Mouse (Mus musculus) heart, adult 9 months (tissue): ENCODE measurements around the gene Nat9.
A peak's percentile ranks its signal among the peaks of the same experiment; 100 is the strongest.

ENCODE experiments used
- DNase-seq, 2 experiments: peaks; one replicate each; pipeline ENCODE4 v3.0.0; 2022; ENCODE audit warnings: low spot score in 2 of 2

Gene Nat9

DNA sequence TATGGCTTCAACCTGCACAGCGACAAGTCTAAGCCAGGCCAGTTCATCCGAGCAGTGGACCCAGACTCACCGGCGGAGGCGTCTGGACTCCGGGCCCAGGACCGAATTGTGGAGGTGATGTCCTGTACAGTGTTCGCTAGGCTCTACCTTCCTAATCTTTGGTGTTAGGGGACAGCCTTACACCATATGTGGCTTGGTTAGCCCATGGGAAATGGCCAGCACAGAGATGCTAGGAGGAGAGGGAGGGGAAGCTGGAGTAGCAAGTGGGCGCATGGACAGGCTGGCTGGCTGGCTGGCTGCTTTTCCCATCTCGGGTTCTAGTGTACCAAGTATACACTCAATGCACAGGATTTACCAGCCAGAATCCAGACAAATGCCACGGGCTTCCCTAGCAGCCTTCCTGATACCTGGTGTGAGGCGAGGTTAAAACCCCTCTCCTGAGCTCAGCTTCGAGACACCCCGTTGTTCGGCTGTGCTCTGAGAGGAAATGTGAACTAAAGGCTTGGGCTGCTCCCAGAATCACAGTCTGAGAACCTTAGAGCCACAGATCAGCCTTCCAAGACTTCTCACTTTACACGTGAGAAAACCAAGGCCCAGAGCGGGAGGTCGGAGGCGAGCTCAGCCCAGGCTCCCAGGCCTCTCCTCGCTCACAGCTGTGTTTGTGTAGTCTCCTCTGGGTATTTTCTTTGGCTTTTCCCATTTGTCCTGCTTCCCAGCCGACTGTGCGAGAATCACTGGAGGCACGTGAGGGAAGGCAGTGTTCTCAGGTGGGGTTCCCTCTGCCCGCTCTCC is 11.1 kb downstream of the Nat9 start:
- DNase-seq: peak in 1 of 2 experiments; percentile 56

DNA sequence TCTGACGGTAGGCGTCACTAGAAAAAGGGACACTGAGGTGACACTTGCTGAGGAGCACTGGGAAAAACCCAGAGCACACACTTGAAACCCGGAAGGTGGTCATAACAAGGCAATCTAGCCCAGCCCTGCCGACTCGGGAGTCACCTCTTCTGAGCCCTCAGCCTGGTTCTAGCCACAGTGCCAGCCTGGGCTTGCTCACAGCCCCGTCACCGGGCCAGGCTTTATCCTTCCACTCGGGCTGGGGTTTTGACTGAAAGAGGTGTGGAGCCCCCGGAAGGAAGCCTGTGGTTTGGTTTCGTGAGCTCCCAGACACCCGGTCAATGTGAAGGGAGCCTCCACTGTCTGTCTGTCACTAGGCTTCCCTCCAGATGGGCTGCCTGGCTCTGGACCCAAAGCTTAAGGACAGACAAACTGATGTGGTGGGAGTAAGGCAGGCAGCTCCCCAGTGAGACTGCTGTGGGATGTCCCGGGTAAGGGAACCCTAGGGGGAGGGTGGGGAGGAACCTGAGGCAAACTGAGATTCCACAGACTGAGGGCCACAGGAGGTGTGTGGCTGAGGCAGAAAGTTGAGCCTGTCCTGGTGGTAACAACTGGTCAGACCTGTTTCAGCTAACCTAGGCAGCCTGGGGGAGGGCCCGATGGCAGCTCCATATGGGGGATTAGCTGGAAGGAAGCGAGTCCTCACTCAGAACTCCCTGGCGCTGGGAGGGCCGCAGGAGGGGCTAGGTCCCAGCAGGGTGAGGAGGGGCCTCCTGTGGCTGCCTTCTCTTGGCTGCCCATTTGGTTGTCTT is 13.9 kb downstream of the Nat9 start:
- no peak for DNase-seq

DNA sequence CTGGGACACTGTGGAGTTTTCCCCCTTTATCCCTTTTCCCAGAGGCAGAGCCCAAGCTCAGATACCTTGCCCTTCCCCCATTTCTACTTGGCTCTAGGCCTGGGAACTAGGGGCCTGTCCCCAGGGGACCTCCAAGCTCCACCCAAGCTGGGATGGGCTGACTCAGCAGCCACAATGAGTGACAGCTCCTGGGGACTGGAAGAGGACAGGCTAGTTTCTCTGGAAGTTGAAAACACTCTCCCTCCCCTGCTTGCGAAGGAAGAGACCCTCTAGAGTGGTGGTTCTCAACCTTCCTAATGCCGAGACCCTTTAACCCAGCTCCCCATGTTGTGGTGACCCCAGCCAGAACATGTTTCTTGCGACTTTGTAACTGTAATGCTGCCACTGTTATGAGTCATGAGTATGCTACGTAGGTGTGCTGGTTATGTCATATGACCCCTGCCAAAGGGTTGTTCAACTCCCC is 14.8 kb downstream of the Nat9 start:
- DNase-seq: peak in 1 of 2 experiments; percentile 48

DNA sequence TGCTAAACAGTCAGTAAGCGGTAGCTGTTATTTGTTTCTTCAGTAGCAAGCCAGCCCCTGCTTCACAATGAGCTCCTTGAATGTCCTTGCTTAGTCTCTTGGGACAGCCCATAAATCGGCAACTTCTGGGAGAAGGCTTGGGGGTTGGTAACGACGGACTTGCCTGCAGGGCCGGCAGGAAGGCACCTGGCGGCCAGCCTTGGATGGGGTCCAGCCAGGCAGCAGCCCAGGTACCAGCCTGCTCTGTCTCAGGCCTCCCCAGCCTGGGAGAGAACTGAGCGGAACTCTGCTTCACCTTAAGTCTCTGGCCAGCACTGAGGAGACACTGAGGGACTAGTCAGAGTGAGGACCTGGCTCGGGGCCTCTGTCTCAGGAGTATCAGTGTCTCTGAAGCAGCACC is 16.5 kb downstream of the Nat9 start:
- no peak for DNase-seq

DNA sequence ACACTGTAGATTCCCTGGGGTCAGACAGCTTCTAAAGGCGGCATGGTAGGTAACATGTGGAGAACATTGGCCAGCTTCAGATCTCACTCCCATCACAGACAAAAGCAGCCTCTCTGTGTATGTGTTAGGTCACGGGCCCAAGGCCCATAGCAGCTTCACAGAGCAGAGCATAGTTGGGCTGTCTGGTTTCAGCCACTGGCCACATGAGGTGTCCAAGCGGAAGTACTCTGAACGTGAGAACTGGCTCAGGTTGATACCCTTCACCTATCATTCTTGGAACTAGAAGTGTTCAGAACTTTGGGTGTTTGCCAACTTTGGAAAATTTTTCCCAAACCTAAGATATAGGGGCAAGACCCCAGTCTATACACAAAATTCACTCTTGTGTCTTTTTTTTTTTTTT is 18.2 kb downstream of the Nat9 start:
- DNase-seq: no peak

DNA sequence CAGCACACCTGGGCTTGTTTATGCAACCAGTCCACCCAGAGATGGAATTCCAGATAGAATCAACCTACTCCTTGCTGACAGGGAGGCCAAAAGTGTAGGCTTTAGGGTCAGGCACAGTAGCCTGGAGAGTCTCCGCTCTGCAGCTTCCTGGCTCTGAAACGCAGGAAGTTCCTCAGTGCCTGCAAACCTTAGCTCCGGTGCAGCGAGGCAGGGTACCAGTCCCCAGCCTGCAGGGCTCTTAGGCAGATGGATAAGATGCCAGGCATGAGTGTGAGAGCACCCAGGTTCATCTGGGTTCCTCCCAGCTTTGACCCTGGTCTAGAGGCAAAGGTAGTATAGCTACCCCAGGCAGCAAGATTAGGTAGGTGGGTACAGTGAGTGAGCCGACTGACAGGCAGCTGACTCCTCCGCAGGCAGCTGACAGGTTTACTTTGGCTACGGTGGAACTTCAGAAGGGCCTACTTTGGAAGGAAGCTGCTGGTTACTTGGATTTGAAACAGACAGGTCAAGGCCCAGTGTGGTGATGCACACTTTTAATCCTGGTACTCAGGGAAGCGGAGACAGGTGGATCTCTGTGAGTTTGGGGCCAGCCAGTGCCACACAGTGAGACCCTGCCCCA is 19.9 kb downstream of the Nat9 start:
- DNase-seq: no peak

DNA sequence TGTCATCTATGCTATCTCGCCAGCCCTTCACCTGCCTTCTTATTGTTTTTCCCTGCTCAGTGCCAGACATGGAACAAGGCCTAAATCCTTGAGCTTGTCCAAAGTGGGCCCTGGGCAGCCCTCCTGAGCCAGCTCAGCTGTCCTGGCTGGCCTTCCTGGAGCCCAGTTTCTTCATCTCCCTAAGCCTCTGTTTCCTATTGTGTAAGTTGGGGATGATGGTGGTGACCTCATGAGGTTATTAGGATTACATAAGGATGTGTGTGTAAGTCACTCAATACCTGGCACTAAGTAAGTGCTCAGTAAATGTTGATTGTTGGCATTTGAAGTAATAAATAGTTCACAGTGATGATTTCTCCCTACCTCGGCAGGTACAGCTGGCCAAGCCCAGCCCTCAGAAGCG is 20.9 kb downstream of the Nat9 start:
- DNase-seq: no peak

DNA sequence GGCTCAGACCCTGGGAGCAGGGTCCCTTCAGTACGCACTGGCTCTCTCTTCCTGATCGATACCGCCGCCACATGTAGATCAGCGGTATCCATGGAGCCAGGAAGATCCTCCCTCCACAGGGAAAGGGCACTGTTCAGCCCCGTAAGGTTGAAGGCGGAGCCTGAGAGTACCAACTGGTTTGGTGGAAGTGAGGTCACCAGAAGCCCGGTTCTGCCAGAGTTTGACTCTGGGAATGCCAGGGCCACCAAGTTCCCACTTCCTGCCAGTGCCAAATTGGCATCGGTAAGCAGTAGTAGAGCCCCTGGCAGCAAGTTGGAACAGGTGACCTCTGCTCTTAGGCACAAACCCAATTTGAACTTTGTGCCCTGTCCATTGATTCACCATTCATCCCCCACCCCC is 22.7 kb downstream of the Nat9 start:
- no peak for DNase-seq

DNA sequence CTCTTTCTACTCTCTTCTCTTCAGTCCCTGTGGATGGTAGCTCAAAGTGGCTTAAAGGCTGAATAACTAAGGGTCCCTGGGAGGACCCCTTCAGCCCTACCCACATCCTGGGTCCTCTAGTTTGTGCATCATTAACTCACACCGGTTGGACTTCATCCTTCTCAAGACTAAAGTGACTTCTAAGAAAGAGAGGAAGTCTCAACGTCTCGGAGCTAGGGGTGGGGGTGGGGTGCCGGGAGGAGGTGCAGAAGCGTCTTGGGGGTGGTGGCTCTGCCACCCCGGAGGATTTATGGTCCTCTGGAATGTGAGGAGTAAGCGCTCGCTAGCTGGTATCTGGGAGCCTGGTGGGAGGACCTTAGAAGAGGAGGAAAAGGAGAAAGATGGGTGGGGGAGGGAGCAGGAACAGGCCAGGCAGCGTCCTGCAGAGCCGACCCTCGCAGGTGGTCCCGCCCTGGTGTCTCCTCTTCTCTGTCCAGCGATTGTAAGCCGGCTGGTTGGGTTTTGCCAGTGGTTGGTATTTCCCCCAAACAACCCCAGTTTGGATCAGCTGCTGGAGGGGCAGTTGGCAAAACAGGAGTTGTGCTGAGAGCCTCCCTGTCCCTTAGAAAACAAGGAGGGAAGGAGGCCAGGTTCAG is 23.2 kb downstream of the Nat9 start:
- no peak for DNase-seq

DNA sequence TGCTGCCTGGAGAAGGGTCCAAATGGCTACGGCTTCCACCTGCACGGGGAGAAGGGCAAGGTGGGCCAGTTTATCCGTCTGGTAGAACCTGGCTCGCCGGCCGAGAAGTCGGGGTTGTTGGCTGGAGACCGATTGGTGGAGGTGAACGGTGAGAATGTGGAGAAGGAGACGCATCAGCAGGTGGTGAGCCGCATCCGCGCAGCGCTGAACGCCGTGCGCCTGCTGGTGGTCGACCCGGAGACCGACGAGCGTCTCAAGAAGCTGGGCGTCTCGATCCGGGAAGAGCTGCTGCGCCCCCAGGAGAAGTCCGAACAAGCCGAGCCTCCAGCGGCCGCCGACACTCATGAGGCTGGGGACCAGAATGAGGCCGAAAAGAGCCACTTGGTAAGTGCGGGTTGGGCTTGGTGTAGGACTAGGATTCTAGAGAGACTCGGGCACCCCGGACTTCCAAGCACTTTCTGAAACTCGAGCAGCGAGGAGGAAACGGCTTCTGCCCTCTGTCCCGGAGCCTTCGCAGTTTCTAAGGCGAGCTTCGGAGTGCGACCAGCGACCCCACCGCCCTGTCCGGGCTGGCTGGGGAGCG is 24.0 kb downstream of the Nat9 start:
- no peak for DNase-seq

DNA sequence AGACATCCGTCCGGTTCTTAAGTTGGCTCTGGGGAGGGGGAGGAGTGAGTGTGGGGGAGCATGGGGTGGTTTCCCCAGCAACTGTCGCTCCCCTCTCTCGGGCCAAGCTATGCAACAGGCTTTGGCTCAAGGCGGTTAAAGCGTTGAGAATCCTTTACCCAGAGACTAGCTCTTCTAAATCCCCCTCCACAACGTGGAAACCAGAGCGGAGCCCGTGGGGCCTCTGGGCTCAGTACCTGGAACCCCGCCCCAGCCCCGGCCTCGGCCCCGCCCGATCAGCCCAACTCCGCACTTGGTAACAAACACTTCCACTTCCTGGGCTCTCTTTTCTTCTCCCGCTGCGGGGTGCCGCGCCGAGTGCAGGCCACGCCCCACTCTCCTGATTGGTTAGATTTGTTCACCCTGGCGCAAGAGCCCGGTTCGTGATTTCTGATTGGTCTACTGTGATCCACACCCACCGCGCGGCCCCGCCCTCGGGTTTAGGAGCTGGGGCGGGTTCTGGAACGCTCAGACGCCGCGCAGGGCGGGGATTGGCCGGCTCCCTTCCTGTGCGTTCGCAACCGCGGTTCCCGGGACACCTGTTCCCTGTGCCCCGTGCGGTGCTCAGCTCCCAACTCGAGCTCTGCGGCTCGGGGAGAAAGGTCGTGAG is 24.7 kb downstream of the Nat9 start, which contains the start of gene Slc9a3r1:
Slc9a3r1 (plus strand) TSS at position 510 of the 649 bp plus-strand sequence.
- DNase-seq: peak; percentile 99

DNA sequence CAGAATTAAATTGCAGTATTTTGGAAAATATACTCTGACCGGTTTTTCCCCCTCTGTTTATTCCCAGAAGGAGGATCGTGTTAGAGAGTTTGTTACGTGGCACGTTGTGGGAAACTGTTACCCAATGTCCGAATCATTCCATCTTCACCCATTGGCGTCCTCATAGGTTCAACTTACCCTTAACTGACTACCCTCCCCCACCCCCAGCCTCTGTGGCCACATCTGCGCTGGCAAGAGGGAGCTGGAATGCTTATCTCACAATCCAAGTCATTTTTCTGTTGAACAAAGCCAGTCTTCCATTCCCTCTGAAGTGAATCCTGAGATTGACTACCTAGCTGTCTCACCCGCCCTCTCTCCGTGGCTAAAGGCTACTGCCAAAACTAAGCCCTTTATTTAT is 25.5 kb downstream of the Nat9 start:
- no peak for DNase-seq

DNA sequence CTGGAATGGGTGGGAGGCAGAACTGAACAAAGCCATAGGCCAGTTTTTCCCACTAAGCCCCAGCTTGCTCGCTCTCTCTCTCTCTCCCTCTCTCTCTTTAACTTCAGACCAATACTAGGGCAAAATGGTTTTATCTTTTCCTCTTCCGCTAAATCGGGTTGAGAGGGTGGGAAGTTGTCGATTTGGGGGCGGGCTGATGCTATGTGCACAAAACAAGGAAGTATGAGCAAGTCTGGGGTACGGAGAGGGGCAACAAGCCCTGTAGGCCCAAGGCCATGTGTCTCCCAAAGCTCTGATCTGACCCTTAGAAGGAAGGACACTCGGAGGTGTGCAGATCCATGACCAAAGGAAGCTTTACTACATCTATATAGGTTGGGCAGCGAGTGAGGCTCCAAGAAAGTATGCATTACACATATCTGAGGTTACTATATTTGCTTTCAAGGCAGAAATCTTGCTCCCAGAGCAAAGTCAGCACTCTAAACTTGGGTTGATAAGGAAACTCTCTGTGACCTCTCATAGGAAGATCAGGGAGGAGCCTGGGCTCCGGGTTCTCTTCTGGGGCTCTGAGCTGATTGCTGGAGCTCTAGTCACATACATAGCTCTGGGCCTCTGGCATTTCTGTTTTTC is 26.0 kb downstream of the Nat9 start:
- no peak for DNase-seq

DNA sequence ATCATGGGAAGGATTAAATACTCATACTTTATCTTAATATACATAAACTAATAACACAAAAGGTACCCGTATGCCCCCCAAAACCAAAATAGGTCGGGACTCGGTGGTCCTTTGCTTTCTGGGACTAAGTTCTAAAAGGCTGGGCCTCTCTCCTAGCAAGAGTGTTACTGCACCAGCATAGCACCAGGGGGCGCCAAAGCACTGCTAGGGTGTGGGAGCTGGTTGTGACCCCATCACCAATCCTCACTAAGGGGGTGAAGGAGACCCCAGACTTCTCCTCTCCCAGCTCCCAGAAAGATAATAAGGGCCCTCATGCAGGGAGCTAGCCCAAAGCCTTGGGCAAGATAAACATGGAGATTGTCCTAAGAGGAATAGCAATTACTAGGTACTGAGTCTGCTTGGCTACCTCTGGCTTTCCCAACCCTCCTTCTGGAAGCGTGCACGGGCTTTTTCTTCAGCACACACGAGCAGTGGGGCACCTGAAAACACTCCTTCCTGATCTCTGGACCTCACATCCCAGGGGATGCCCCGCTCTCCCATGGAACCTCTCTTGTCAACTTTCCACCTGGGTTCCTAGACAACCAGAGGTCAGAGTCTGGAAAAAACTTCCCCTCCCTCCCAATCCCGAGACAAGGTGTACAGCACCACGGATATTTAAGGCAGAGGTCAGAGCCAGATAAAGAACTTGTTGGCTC is 26.6 kb downstream of the Nat9 start:
- peak in 1 of 2 experiments; percentile 65 for DNase-seq

DNA sequence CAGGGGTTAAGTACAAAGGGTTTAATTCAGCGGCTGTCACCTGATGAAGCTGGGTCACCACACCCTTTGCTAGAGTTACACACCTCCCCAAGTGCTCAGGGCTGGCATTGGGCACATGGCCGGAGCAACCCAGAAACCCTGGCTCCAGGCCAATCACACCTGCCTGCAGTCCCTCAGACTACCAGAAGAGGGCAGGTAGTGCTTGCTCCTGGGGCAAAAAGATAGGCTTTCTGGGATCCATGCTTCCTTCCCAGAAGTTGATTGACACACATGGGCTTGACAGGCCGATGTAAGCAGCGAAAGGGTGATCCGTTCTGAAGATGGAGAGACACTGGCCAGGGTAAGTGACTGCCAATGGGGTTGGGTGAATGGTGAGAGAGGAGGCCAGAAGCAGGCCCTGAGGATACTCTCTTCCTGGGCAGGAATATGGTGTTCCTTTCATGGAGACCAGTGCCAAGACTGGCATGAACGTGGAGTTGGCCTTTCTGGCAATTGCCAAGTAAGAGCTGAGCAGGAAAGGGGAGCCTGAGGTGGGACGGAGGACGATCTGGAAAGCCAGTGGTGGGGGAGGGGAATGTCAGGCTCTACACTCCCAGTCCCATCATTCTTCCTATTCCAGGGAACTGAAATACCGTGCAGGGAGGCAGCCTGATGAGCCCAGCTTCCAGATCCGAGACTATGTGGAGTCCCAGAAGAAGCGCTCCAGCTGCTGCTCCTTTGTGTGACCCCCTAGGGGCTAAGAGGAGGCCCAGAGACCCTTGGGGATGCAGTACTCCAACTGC is 27.5 kb downstream of the Nat9 start:
- peak; percentile 57 to 71 for DNase-seq

DNA sequence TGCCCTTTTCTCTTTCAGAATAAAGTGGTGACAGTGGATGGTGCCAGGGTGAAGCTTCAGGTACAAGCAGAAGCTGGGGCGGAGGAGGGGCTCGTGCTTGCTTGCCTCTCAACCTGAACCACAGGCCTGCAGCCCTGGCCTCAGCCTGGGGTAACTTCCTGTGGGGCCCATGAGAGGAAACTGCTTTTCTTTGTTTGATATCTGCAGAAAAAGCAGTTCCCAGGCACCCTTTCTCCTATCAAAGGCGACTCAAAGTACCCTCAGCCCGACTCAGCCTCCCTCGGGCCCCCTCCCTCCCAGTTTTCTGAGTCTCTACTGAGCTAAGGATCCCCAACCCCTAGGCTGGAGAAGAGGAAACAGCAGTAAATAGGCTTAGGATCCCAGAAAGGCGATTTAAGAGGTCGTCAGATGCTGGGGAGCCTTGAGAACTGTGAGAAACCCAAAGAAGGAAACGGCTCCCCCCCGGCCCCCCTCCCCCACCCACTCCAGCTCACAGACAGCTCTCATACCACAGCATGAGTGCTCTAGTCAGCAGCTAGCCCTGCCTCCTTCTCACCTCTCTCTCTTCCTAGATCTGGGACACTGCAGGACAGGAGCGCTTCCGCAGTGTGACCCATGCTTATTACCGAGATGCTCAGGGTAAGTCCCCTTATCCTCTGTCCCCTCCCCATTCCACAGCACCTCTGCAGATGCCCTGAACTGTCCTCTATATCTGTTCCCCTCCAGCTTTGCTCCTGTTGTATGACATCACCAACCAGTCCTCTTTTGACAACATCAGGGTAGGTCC is 29.5 kb downstream of the Nat9 start:
- DNase-seq: no peak

DNA sequence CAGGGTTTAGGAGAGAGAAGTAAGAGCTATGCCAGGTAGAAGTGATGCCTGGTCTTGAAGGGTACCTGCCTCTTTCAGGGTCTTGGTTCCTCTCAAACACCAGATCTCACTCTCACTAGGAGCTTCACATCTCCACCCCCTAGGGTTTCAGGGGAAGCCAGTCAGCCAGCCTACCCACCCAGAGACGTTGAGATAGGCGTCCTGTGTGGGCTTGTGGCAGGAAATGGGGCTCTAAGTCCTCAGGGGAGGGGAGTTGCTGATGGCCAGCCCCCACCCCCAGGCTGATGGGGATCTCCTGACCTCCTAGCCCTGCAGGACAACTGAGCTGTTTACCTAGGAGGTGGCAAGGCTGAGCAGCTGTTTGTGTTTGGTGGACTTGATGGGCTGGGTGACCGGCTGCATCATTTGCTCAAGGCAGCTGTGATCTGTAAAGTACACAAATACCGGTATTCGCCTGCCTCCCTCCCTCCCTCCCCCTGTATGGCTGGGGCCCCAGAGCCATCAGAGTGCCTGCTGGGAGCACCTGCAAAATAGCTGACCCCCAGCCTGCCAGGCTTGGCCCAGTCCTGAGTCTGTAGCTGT is 32.5 kb downstream of the Nat9 start:
- DNase-seq: no peak

DNA sequence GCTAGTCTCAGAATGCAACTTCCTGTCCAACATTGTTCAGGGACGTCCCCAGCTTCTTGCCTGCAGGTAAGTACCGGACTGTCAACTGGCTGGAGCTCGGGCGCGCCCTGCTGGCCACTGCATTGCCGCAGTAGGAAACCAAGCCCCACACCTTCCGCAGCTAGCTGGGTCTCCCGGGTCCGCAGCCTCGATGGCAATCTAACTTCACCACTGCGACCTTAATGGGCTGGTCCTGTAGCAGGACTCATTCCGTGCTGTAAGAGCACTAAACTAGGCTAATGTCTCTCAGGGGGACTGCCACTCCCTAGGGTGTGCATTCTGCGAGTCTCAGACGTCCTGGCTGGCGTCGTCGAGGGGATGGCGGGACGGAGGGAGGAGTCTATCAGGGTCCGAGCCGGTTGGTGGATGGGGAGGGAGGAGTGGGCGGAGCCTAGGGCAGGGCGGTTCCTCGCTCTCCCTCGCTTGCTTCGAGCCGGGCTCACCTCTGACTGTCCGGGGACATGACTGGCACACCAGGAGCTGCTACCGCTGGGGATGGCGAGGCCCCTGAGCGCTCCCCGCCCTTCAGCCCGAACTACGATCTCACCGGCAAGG is 33.9 kb downstream of the Nat9 start:
- DNase-seq: peak; percentile 56 to 67
